Mouse (Mus musculus) neutrophil, adult 83 days (primary cell): ENCODE data around the gene Mtap. TPM values are rescaled to one million over a fixed set of nuclear protein-coding genes. Genes with fewer than 3 reads are reported as not detected.

Experiments used
- total RNA-seq, 2 experiments: library from RNA; stranded (reverse); gene quantifications; one replicate each; pipeline ENCODE4 v1.2.4; 2023

The Mtap gene
- total RNA-seq, result 1 to 10 TPM; 4.5 to 5.8 TPM

DNA sequence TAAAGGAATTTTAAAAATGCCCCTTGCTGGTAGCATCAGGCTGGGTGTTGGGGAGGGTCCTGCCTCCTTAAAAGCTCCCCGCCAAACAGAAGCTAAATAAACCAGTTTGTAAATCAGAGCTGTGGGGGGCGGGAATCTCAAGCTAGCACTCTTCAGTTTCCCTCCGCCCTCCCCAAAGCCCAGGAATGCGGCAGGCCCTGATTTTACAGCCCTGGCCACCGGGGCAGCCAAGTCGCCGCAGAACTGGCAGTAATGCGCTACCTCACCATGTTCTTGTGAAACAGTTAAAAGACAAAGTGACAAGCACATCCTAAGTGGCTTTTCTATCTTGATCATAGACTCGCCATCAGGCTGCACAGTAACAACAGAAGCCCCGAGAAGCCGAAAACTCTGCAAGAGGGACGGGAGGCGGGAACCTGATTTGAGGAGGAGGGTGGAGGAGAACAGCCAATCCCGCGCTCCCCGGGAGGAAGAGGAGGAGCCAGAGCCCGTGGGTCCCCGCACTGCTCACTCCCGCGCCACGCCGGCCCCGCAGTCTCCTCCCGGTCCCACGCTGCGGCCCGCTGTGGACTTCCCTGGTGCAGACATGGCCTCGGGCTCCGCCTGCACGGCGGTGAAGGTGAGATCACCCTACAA, at the start of gene Mtap:
Gene Mtap (plus strand): TSS at position 217 of the 636 bp plus-strand sequence.

Other genes starting within 250 kb of the Mtap start
- gene Cdkn2a, start 157.5 kb downstream of the Mtap start, total RNA-seq, result not detected
- gene Cdkn2b, start 173.9 kb downstream of the Mtap start, total RNA-seq, result not detected